Mouse (Mus musculus): Measurements from ENCODE around the gene Rnf135. TPM values are rescaled to one million over a fixed set of nuclear protein-coding genes. Genes with fewer than 3 reads are reported as not detected.

Rnf135 gene
- polyA plus RNA-seq (2014; fragmentation: Nextera tagmentation; extraction: Ambion mirVana) = 8.4 TPM in 2 replicates

DNA sequence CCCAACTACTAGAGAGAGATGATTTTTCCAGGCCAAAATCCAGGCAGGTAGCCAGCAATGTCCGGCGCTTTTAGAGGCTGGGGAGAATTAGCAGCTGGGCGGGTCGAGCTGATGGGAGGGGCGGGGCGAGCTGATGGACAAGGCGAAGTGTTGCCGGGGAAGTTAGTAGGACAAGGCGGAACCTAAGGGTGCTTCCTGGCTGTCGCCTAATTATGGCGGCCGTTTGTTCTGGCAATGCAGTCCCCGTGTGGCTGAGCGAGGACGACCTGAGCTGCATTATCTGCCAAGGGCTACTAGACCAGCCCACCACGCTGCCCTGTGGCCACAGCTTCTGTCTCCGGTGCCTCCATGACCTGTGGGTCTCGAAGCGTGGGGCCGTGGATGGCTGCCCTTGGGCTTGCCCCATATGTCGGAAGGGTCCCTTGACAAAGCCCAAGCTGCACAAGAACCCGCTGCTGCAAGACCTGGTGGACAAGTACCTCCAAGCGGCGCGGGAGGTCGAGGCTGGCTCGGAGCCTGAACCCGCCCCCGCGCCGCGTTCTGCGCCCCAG lies at the start of gene Rnf135:
Rnf135 (plus strand) TSS at position 147 of the 551 bp plus-strand sequence.
- 2% methylated on average over 33 of the region's 33 CpGs for WGBS
- Histone ChIP-seq H3K4me1 (ENCODE audit: control insufficient read depth, insufficient read depth, low read length) (no peaks in the 10 kb centered on the region), H3K9me3 (ENCODE audit: control insufficient read depth, low read depth, low read length) (no peaks in the 10 kb centered on the region), H3K9ac (replicated peaks; ENCODE audit: low read depth, low read length) (peak within 1 kb of the TSS; percentile 60), H3K4me3 (ENCODE audit: low read depth, low read length) (peak within 1 kb of the TSS; percentile 52), H3K4me2 (replicated peaks; ENCODE audit: low read depth, low read length) (peak within 1 kb of the TSS; percentile 46), H3K36me3 (ENCODE audit: control insufficient read depth, insufficient read depth, low read length) (no peaks in the 10 kb centered on the region), H3K27me3 (ENCODE audit: control insufficient read depth, insufficient read depth, low read length) (no peaks in the 10 kb centered on the region), H3K27ac (ENCODE audit: low read length) (peak within 1 kb of the TSS; percentile 61)
- peak; percentile 96 for ATAC-seq (ENCODE audit: insufficient number of reproducible peaks, insufficient read depth, low FRiP score, low read depth)

DNA sequence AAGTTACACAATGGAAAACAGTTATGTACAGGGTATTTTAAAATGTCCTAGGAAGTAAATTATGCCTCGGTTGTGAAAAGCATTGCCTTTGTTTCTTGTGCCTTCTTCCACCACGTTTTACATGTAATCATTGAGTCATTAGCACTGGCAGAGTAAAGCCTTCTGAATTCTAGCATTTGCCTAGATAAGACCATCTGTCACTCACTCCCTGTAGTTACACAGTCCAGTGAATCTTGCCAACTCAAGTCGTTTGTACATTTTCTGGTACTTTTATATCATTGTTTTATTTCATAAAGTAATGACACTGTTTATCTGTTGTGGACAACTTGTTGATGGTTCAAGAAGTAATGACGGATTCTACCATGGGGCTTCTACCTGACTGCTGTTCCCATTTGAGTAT lies 48.9 kb upstream of the Rnf135 start:
- H3K9ac ChIP-seq (replicated peaks; ENCODE audit: low read depth, low read length) = no peak overlapping the region
- 69% methylated on average over 4 of the region's 4 CpGs for WGBS
- H3K4me1 ChIP-seq (ENCODE audit: control insufficient read depth, insufficient read depth, low read length) = no peaks in the 10 kb centered on the region
- peaks cover 45% of the 10 kb centered on the region for H3K36me3 ChIP-seq (ENCODE audit: control insufficient read depth, insufficient read depth, low read length)
- H3K27me3 ChIP-seq (ENCODE audit: control insufficient read depth, insufficient read depth, low read length) = no peaks in the 10 kb centered on the region
- no peak overlapping the region for H3K4me2 ChIP-seq (replicated peaks; ENCODE audit: low read depth, low read length)
- no peak overlapping the region for H3K27ac ChIP-seq (ENCODE audit: low read length)
- no peak overlapping the region for H3K4me3 ChIP-seq (ENCODE audit: low read depth, low read length)
- no peak for ATAC-seq (ENCODE audit: insufficient number of reproducible peaks, insufficient read depth, low FRiP score, low read depth)
- no peaks in the 10 kb centered on the region for H3K9me3 ChIP-seq (ENCODE audit: control insufficient read depth, low read depth, low read length)

DNA sequence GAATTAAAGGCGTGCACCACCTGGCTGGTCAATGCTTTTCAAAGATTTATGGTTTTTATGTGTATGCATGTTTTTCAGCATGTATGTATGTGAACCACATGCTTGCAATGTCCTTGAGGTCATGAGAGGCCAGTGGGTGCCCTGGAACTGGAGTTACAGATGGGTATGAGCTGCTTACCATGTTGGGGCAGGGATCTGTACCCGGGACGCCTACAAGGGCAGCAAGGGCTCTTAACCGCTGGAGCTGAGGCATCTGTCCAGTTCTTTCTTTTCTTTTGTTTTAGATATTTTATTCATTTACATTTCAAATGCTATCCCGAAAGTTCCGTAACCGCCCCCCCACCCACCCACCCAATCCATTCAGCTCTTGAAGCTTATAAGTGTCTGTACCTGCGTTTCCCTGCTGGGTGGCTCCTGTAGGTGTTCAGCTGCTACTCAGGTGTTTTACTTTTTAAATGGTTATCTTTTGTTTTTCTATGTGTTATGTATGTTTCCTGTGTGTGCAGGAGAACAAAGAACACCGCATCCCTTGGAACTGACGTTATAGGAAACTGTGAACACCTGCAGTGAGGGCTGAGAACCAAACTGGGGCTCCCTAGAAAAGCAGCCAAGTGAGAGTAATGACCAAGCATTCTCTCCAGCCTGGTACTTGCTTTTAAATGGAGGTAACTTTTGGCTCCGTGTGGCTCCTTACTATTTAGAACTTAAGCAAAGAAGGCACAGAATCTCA lies 47.5 kb upstream of the Rnf135 start:
- no peak for ATAC-seq (ENCODE audit: insufficient number of reproducible peaks, insufficient read depth, low FRiP score, low read depth)
- H3K27me3 ChIP-seq (ENCODE audit: control insufficient read depth, insufficient read depth, low read length) = no peaks in the 10 kb centered on the region
- no peaks in the 10 kb centered on the region for H3K4me1 ChIP-seq (ENCODE audit: control insufficient read depth, insufficient read depth, low read length)
- no peak overlapping the region for H3K4me2 ChIP-seq (replicated peaks; ENCODE audit: low read depth, low read length)
- peaks cover 42% of the 10 kb centered on the region for H3K36me3 ChIP-seq (ENCODE audit: control insufficient read depth, insufficient read depth, low read length)
- WGBS = 90% methylated on average over 11 of the region's 11 CpGs
- H3K9ac ChIP-seq (replicated peaks; ENCODE audit: low read depth, low read length) = no peak overlapping the region
- H3K4me3 ChIP-seq (ENCODE audit: low read depth, low read length) = no peak overlapping the region
- H3K9me3 ChIP-seq (ENCODE audit: control insufficient read depth, low read depth, low read length) = no peaks in the 10 kb centered on the region
- H3K27ac ChIP-seq (ENCODE audit: low read length) = no peak overlapping the region

DNA sequence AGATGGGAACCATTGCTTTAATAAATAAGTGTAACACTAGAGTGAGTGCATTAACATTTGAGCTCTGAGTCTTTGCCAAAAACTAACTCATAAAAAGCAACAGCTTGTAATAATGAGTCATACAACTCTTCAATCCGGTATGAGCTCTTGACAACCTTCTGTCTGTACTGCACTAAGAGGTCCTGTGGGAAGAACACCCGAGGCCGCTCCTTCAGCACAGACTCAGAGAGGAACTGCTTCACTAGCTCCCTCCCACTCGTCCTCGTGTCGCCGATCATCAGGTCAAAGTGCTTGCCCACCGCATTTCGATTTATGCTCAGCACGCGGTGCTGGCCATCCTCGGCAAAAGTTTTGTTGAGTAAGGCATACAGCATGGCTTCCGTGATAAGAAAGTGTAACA lies 46.9 kb upstream of the Rnf135 start:
- 91% methylated on average over 13 of the region's 13 CpGs for WGBS
- no peak overlapping the region for H3K4me2 ChIP-seq (replicated peaks; ENCODE audit: low read depth, low read length)
- H3K27me3 ChIP-seq (ENCODE audit: control insufficient read depth, insufficient read depth, low read length) = no peaks in the 10 kb centered on the region
- H3K9ac ChIP-seq (replicated peaks; ENCODE audit: low read depth, low read length) = no peak overlapping the region
- no peak overlapping the region for H3K27ac ChIP-seq (ENCODE audit: low read length)
- H3K36me3 ChIP-seq (ENCODE audit: control insufficient read depth, insufficient read depth, low read length) = peaks cover 38% of the 10 kb centered on the region
- no peak for ATAC-seq (ENCODE audit: insufficient number of reproducible peaks, insufficient read depth, low FRiP score, low read depth)
- H3K4me3 ChIP-seq (ENCODE audit: low read depth, low read length) = no peak overlapping the region
- H3K4me1 ChIP-seq (ENCODE audit: control insufficient read depth, insufficient read depth, low read length) = no peaks in the 10 kb centered on the region
- no peaks in the 10 kb centered on the region for H3K9me3 ChIP-seq (ENCODE audit: control insufficient read depth, low read depth, low read length)

DNA sequence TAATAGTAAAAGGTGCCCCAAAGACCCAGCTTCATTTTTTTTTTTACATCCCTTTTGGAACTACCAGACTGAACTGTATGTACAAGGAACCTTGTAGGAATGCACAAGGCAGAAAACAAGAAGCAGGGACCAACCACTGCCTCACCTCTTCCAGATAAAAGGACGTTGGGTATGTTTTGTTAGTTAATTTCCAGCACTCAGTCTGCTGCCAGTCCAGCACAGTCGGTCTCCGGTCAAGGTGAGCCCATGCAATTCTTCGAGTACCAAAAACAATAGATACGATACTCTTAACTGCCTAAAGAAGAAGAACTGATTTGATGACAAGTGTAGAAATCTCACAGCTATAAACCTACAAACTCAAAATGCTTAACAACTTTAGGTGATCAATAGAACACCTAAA lies 45.9 kb upstream of the Rnf135 start:
- Histone ChIP-seq H3K4me3 (ENCODE audit: low read depth, low read length) (no peak overlapping the region), H3K4me2 (replicated peaks; ENCODE audit: low read depth, low read length) (no peak overlapping the region), H3K4me1 (ENCODE audit: control insufficient read depth, insufficient read depth, low read length) (no peaks in the 10 kb centered on the region), H3K27me3 (ENCODE audit: control insufficient read depth, insufficient read depth, low read length) (no peaks in the 10 kb centered on the region), H3K27ac (ENCODE audit: low read length) (no peak overlapping the region), H3K36me3 (ENCODE audit: control insufficient read depth, insufficient read depth, low read length) (peaks cover 28% of the 10 kb centered on the region), H3K9ac (replicated peaks; ENCODE audit: low read depth, low read length) (no peak overlapping the region), H3K9me3 (ENCODE audit: control insufficient read depth, low read depth, low read length) (no peaks in the 10 kb centered on the region)
- WGBS = 88% methylated on average over 5 of the region's 5 CpGs
- no peak for ATAC-seq (ENCODE audit: insufficient number of reproducible peaks, insufficient read depth, low FRiP score, low read depth)

DNA sequence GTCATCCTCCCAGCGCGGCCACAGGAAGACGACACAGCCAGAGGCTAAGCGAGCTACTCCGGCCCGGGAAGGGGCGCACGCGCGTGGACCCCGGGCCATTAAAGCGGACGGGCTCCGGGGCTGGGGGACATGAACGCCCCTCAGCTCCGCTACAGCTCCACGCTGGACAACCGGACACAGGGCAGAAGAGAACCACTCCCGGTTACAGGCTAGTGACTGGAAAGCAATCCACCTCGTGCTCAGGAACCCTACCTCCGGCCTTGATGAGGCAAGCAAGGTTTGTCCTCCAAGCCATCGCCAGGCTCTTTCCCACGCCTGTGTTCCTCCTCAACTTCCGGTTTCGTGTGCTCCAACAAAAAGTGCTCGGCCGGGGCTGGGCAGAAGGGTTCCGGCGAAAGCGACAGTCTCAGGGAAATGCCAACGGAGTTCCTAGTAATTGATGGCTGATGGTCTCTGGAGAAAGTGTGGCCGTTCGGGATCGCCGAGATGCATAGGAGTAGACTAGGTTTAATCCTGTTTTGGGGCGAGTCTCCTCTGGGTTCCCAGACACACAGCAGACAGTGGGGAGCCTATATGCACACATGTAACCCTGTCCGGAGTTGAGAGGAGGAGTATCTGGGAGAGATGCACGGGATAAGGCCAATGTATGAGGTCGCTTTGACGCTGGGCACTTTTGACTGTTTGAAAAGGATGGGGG lies 41.7 kb upstream of the Rnf135 start, which contains the start of gene Tefm:
Tefm (minus strand) TSS at position 351 of the 697 bp plus-strand sequence.
- Histone ChIP-seq H3K9ac (replicated peaks; ENCODE audit: low read depth, low read length) (peak within 1 kb of the TSS; percentile 81), H3K4me3 (ENCODE audit: low read depth, low read length) (peak within 1 kb of the TSS; percentile 79), H3K4me1 (ENCODE audit: control insufficient read depth, insufficient read depth, low read length) (no peaks in the 10 kb centered on the region), H3K9me3 (ENCODE audit: control insufficient read depth, low read depth, low read length) (no peaks in the 10 kb centered on the region), H3K27me3 (ENCODE audit: control insufficient read depth, insufficient read depth, low read length) (no peaks in the 10 kb centered on the region), H3K27ac (ENCODE audit: low read length) (peak within 1 kb of the TSS; percentile 85), H3K4me2 (replicated peaks; ENCODE audit: low read depth, low read length) (peak within 1 kb of the TSS; percentile 79), H3K36me3 (ENCODE audit: control insufficient read depth, insufficient read depth, low read length) (peaks cover 9% of the 10 kb centered on the region)
- WGBS = under 1% methylated on average over 40 of the region's 40 CpGs
- peak; percentile 86 for ATAC-seq (ENCODE audit: insufficient number of reproducible peaks, insufficient read depth, low FRiP score, low read depth)

DNA sequence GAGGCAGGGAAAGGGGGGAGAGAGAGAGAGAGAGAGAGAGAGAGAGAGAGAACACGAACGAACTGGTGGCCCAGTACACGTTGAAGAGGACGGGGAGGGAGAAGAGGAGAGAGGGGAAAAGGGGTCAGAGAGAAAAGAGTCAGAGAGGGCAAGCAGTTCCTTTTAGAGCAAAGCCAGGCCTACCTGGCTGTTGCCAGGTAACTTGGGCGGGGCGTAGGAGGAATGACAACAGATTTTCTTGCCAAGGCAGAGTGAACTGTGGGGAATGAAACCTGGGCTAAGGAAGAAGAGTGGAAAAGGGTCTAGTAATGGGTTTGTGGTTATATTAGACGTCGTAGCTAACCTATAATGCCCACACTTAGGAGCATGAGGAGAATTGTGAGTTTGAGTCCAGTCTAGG lies 40.8 kb upstream of the Rnf135 start:
- Histone ChIP-seq H3K27me3 (ENCODE audit: control insufficient read depth, insufficient read depth, low read length) (no peaks in the 10 kb centered on the region), H3K9me3 (ENCODE audit: control insufficient read depth, low read depth, low read length) (no peaks in the 10 kb centered on the region), H3K36me3 (ENCODE audit: control insufficient read depth, insufficient read depth, low read length) (peaks cover 7% of the 10 kb centered on the region), H3K4me3 (ENCODE audit: low read depth, low read length) (peak overlapping the region; percentile 79; the same call in 1 of the 2 replicates), H3K9ac (replicated peaks; ENCODE audit: low read depth, low read length) (no peak overlapping the region), H3K4me1 (ENCODE audit: control insufficient read depth, insufficient read depth, low read length) (no peaks in the 10 kb centered on the region), H3K4me2 (replicated peaks; ENCODE audit: low read depth, low read length) (peak overlapping the region; percentile 79), H3K27ac (ENCODE audit: low read length) (no peak overlapping the region)
- no peak for ATAC-seq (ENCODE audit: insufficient number of reproducible peaks, insufficient read depth, low FRiP score, low read depth)
- WGBS = 36% methylated on average over 8 of the region's 8 CpGs

DNA sequence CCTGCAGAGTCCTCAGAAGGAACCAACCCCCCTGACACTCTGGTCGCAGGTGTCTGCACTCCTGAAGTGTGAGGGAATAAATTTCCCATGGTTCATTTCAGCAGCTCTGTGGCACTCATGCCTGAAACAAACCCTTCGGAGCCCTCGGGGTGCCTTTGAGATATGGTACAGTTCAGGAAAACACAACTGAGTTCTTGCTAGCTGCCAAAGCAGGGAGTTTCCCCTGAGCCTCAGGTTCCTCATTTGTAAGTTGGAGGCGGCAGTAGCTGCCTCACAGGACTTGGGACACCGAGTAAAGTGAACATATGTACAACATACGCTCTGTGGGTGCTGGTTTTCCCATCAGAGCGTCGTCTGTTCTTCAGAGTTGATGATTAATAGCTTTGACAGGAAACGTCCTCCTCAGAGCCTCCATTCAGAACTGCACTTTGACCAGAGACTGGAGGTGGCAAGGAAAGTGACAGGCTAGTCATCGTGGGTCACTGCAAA lies 37.8 kb upstream of the Rnf135 start:
- Histone ChIP-seq H3K27me3 (ENCODE audit: control insufficient read depth, insufficient read depth, low read length) (no peaks in the 10 kb centered on the region), H3K4me3 (ENCODE audit: low read depth, low read length) (no peak overlapping the region), H3K27ac (ENCODE audit: low read length) (no peak overlapping the region), H3K4me1 (ENCODE audit: control insufficient read depth, insufficient read depth, low read length) (no peaks in the 10 kb centered on the region), H3K4me2 (replicated peaks; ENCODE audit: low read depth, low read length) (no peak overlapping the region), H3K9ac (replicated peaks; ENCODE audit: low read depth, low read length) (no peak overlapping the region), H3K36me3 (ENCODE audit: control insufficient read depth, insufficient read depth, low read length) (no peaks in the 10 kb centered on the region), H3K9me3 (ENCODE audit: control insufficient read depth, low read depth, low read length) (no peaks in the 10 kb centered on the region)
- no peak for ATAC-seq (ENCODE audit: insufficient number of reproducible peaks, insufficient read depth, low FRiP score, low read depth)
- WGBS = 40% methylated on average over 10 of the region's 10 CpGs
